15 mouse cellular contexts compared by ENCODE assay signal in the genomic region with DNA sequence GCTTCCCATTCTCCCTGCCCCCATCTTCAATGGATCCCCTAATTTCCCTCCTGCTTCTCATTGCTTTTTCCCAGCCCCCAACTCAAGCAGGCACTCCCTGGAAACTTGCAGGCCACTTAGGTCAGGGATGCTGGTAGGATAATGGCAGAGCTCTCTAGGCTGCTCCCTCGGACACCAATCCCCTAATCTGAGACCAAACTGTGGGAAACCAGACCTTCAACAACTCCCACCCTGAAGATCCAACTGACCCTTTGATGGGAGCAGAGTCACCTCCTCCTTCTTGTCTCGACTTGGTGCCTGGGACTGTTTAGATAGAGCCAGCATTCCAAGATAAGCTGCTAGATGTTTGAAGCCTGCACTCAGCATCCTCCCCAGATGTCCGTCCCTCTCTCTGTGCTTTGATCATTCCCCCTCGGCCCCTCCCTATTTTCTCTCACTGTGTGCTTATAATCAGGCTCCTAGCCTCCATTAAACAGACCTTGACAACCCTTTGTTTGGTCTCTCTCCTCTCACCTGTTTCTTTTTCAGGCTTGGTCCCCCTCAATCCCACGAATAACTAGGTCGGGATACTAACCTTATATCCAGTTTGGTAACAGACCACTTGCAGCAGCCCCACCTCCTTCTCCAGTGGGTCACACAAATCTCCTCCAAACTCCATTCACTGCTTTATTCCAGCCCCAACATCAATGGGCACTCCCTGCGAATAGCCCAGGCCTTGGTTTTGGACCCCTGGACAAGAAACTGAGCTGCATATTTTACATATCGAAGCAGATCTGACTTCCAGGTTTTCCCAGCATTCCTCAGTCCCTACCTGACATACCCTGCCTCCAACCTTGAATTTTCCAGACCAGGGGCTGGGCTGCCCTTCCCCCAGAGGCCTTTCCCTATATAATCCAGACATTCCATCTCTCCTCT. TPM values are rescaled to one million over a fixed set of nuclear protein-coding genes. Genes with fewer than 3 reads are reported as not detected.
DNase-seq lines count a peak whose midpoint lies in the region; ATAC-seq and TF ChIP-seq lines count a peak whose summit lies in the region.
"Had no signal": no experiment of that assay in that cellular context is flagged by ENCODE, and none has a peak within 500 bp of the region (broad histone marks: within the 10 kb centered on the region; RNA-seq: fewer than 3 reads in every experiment).

No protein-coding gene starts in this region.

- H3K4me2 ChIP-seq in forebrain, embryonic 14.5 days (ENCODE audit: low read length): no peak overlapping the region
- no peak overlapping the region for H3K4me2 ChIP-seq in kidney, postnatal 0 days (ENCODE audit: low read length)
- H3K4me2 ChIP-seq in forebrain, embryonic 15.5 days (replicated peaks): no peak overlapping the region
- no peak overlapping the region for H3K4me2 ChIP-seq in midbrain, embryonic 13.5 days (replicated peaks)

- no peak overlapping the region for H3K4me3 ChIP-seq in forebrain, embryonic 10.5 days
- no peak overlapping the region for H3K4me3 ChIP-seq in forebrain, embryonic 14.5 days (ENCODE audit: low read depth, low read length)
- no peak overlapping the region for H3K4me3 ChIP-seq in kidney, postnatal 0 days (replicated peaks; ENCODE audit: low read depth, low read length)
- H3K4me3 ChIP-seq in forebrain, embryonic 15.5 days: no peak overlapping the region
- H3K4me3 ChIP-seq in midbrain, embryonic 13.5 days (replicated peaks): no peak overlapping the region
- H3K4me3 ChIP-seq: erythroblast, embryonic 14.5 days had no signal

- TF ChIP-seq CTCF in kidney, postnatal 0 days (IDR thresholded peaks at IDR 0.05; ENCODE audit: low read depth): no peak

- ATAC-seq in forebrain, embryonic 14.5 days: no peak
- no peak for ATAC-seq in kidney, postnatal 0 days (replicated peaks; ENCODE audit: low FRiP score, low read depth)
- ATAC-seq in forebrain, embryonic 15.5 days (replicated peaks): peak; percentile 29; the same call in 1 of the 2 replicates
- ATAC-seq in midbrain, embryonic 13.5 days: peak; percentile 58

- peak overlapping the region; percentile 49 for H3K27ac ChIP-seq in forebrain, embryonic 10.5 days
- H3K27ac ChIP-seq in forebrain, embryonic 14.5 days (ENCODE audit: low read depth, low read length): no peak overlapping the region
- H3K27ac ChIP-seq in kidney, postnatal 0 days: 0 out of 2 replicates have a peak overlapping the region, but pooled peaks have one; percentile 25
- H3K27ac ChIP-seq in forebrain, embryonic 15.5 days (replicated peaks): no peak overlapping the region
- H3K27ac ChIP-seq in midbrain, embryonic 13.5 days: peak overlapping the region; percentile 40
- H3K27ac ChIP-seq: macrophage had no signal

- peaks cover 58% of the 10 kb centered on the region for H3K36me3 ChIP-seq in forebrain, embryonic 10.5 days (replicated peaks)
- H3K36me3 ChIP-seq in forebrain, embryonic 14.5 days (ENCODE audit: control insufficient read depth, insufficient read depth, low read length): peaks cover 35% of the 10 kb centered on the region
- H3K36me3 ChIP-seq in kidney, postnatal 0 days (ENCODE audit: insufficient read depth, low read length): peaks cover 4% of the 10 kb centered on the region; the same call in 1 of the 2 replicates
- H3K36me3 ChIP-seq in forebrain, embryonic 15.5 days: peaks cover 32% of the 10 kb centered on the region
- peaks cover 44% of the 10 kb centered on the region for H3K36me3 ChIP-seq in midbrain, embryonic 13.5 days

- peaks cover 14% of the 10 kb centered on the region for H3K4me1 ChIP-seq in forebrain, embryonic 10.5 days
- H3K4me1 ChIP-seq in forebrain, embryonic 14.5 days (ENCODE audit: control insufficient read depth, insufficient read depth, low read length): no peaks in the 10 kb centered on the region
- peaks cover 8% of the 10 kb centered on the region; the same call in 1 of the 2 replicates for H3K4me1 ChIP-seq in kidney, postnatal 0 days (replicated peaks; ENCODE audit: insufficient read depth, low read length)
- no peaks in the 10 kb centered on the region for H3K4me1 ChIP-seq in forebrain, embryonic 15.5 days
- H3K4me1 ChIP-seq in midbrain, embryonic 13.5 days (replicated peaks): peaks cover 14% of the 10 kb centered on the region

- no peak overlapping the region for H3K9ac ChIP-seq in forebrain, embryonic 14.5 days (ENCODE audit: low read length)
- no peak overlapping the region for H3K9ac ChIP-seq in kidney, postnatal 0 days (ENCODE audit: low read depth, low read length)
- no peak overlapping the region for H3K9ac ChIP-seq in forebrain, embryonic 15.5 days (replicated peaks)
- no peak overlapping the region for H3K9ac ChIP-seq in midbrain, embryonic 13.5 days (replicated peaks)

- no peak for DNase-seq in forebrain, embryonic 10.5 days (ENCODE audit: extremely low spot score, low spot score)
- no peak for DNase-seq in forebrain, embryonic 14.5 days (ENCODE audit: low spot score)
- no peak for DNase-seq in kidney, postnatal 0 days (ENCODE audit: low spot score)
- DNase-seq in kidney, adult 11 months: no peak
- no peak for DNase-seq in gastrocnemius, adult 18-20 months (ENCODE audit: low spot score)
- no peak for DNase-seq in urinary bladder, adult 18-20 months (ENCODE audit: low spot score in 2 of 2)
- DNase-seq: cerebellum, postnatal 14 days; layer of hippocampus, postnatal 36 days; thymus, postnatal 4 days had no signal

- no peaks in the 10 kb centered on the region for H3K27me3 ChIP-seq in forebrain, embryonic 10.5 days (ENCODE audit: poor library complexity, severe bottlenecking)
- H3K27me3 ChIP-seq in forebrain, embryonic 14.5 days (replicated peaks; ENCODE audit: control insufficient read depth, insufficient read depth, low read length): no peaks in the 10 kb centered on the region
- no peaks in the 10 kb centered on the region for H3K27me3 ChIP-seq in kidney, postnatal 0 days (ENCODE audit: insufficient read depth, low read length)
- no peaks in the 10 kb centered on the region for H3K27me3 ChIP-seq in forebrain, embryonic 15.5 days
- H3K27me3 ChIP-seq in midbrain, embryonic 13.5 days: no peaks in the 10 kb centered on the region

- no peaks in the 10 kb centered on the region for H3K9me3 ChIP-seq in forebrain, embryonic 10.5 days
- H3K9me3 ChIP-seq in forebrain, embryonic 14.5 days (replicated peaks; ENCODE audit: control insufficient read depth, low read length): no peaks in the 10 kb centered on the region
- H3K9me3 ChIP-seq in kidney, postnatal 0 days (replicated peaks; ENCODE audit: low read length): no peaks in the 10 kb centered on the region
- H3K9me3 ChIP-seq in forebrain, embryonic 15.5 days: no peaks in the 10 kb centered on the region
- no peaks in the 10 kb centered on the region for H3K9me3 ChIP-seq in midbrain, embryonic 13.5 days

- 22% methylated on average over 8 of the region's 8 CpGs for WGBS in forebrain, embryonic 10.5 days
- 16% methylated on average over 8 of the region's 8 CpGs for WGBS in forebrain, embryonic 14.5 days
- WGBS in kidney, postnatal 0 days: 19% methylated on average over 8 of the region's 8 CpGs
- 12% methylated on average over 8 of the region's 8 CpGs for WGBS in forebrain, embryonic 15.5 days
- 15% methylated on average over 8 of the region's 8 CpGs for WGBS in midbrain, embryonic 13.5 days

RNA-seq across cellular contexts. Expression of gene Etfbkmt, which starts 14.7 kb away (rescaled TPM):
- polyA plus RNA-seq in forebrain, embryonic 10.5 days (2016; fragmentation: Nextera tagmentation; extraction: Ambion mirVana): 11.9 and 13.2 TPM in 2 replicates
- polyA plus RNA-seq in forebrain, embryonic 14.5 days (2014; fragmentation: Nextera tagmentation; extraction: Ambion mirVana): 4.3 and 7.0 TPM in 2 replicates
- 22.7 and 26.0 TPM in 2 replicates for polyA plus RNA-seq in kidney, postnatal 0 days (2015; fragmentation: Nextera tagmentation; extraction: Ambion mirVana)
- polyA plus RNA-seq in forebrain, embryonic 15.5 days (2015; fragmentation: Nextera tagmentation; extraction: Ambion mirVana): 6.8 and 7.5 TPM in 2 replicates
- 6.4 and 6.9 TPM in 2 replicates for polyA plus RNA-seq in midbrain, embryonic 13.5 days (2015; fragmentation: Nextera tagmentation; extraction: Ambion mirVana)
- 10 to 100 TPM in 1 of 2 experiments, 1 to 10 TPM in 1; 9.5 to 13.0 TPM for total RNA-seq in gastrocnemius, adult 18-20 months (2021)

RNA-seq across cellular contexts. Expression of gene Gm10203, which starts 24.4 kb away (rescaled TPM):
- not detected in 2 replicates for polyA plus RNA-seq in forebrain, embryonic 10.5 days (2016; fragmentation: Nextera tagmentation; extraction: Ambion mirVana)
- not detected in 2 replicates for polyA plus RNA-seq in forebrain, embryonic 14.5 days (2014; fragmentation: Nextera tagmentation; extraction: Ambion mirVana)
- not detected in 2 replicates for polyA plus RNA-seq in kidney, postnatal 0 days (2015; fragmentation: Nextera tagmentation; extraction: Ambion mirVana)
- polyA plus RNA-seq in forebrain, embryonic 15.5 days (2015; fragmentation: Nextera tagmentation; extraction: Ambion mirVana): not detected in 2 replicates
- not detected in 2 replicates for polyA plus RNA-seq in midbrain, embryonic 13.5 days (2015; fragmentation: Nextera tagmentation; extraction: Ambion mirVana)
- not detected for total RNA-seq in gastrocnemius, adult 18-20 months (2021)
- total RNA-seq: ES-E14; layer of hippocampus, postnatal 36 days had no signal
- polyA plus RNA-seq: erythroblast, embryonic 14.5 days; gonadal fat pad, adult 2 months; macrophage had no signal

RNA-seq across cellular contexts. Expression of gene Amn1, which starts 34.1 kb away (rescaled TPM):
- 38.5 and 45.6 TPM in 2 replicates for polyA plus RNA-seq in forebrain, embryonic 10.5 days (2016; fragmentation: Nextera tagmentation; extraction: Ambion mirVana)
- 105 and 121 TPM in 2 replicates for polyA plus RNA-seq in forebrain, embryonic 14.5 days (2014; fragmentation: Nextera tagmentation; extraction: Ambion mirVana)
- 34.3 and 36.0 TPM in 2 replicates for polyA plus RNA-seq in kidney, postnatal 0 days (2015; fragmentation: Nextera tagmentation; extraction: Ambion mirVana)
- 88.7 and 107 TPM in 2 replicates for polyA plus RNA-seq in forebrain, embryonic 15.5 days (2015; fragmentation: Nextera tagmentation; extraction: Ambion mirVana)
- 119 and 126 TPM in 2 replicates for polyA plus RNA-seq in midbrain, embryonic 13.5 days (2015; fragmentation: Nextera tagmentation; extraction: Ambion mirVana)
- total RNA-seq in gastrocnemius, adult 18-20 months (2021): 10 to 100 TPM; 13.4 to 15.6 TPM

RNA-seq across cellular contexts. Expression of gene Dennd5b, which starts 52.9 kb away (rescaled TPM):
- 10.9 and 11.5 TPM in 2 replicates for polyA plus RNA-seq in forebrain, embryonic 10.5 days (2016; fragmentation: Nextera tagmentation; extraction: Ambion mirVana)
- polyA plus RNA-seq in forebrain, embryonic 14.5 days (2014; fragmentation: Nextera tagmentation; extraction: Ambion mirVana): 10.9 and 16.9 TPM in 2 replicates
- 4.6 and 5.0 TPM in 2 replicates for polyA plus RNA-seq in kidney, postnatal 0 days (2015; fragmentation: Nextera tagmentation; extraction: Ambion mirVana)
- polyA plus RNA-seq in forebrain, embryonic 15.5 days (2015; fragmentation: Nextera tagmentation; extraction: Ambion mirVana): 12.4 and 13.3 TPM in 2 replicates
- 17.4 and 19.2 TPM in 2 replicates for polyA plus RNA-seq in midbrain, embryonic 13.5 days (2015; fragmentation: Nextera tagmentation; extraction: Ambion mirVana)
- total RNA-seq in gastrocnemius, adult 18-20 months (2021): 10 to 100 TPM in 1 of 2 experiments, 1 to 10 TPM in 1; 5.9 to 12.4 TPM

Comparison
In these comparisons a context has a peak if more than half of its experiments do, and no peak if none do; other contexts are left out.
1. H3K27ac ChIP-seq: peak in forebrain, embryonic 10.5 days (single experiment), kidney, postnatal 0 days (single experiment) and midbrain, embryonic 13.5 days (single experiment); none in forebrain, embryonic 14.5 days (single experiment) and forebrain, embryonic 15.5 days (single experiment).
2. ATAC-seq: peak in forebrain, embryonic 15.5 days (single experiment) and midbrain, embryonic 13.5 days (single experiment); none in forebrain, embryonic 14.5 days (single experiment) and kidney, postnatal 0 days (single experiment).